Mouse (Mus musculus) MEL (cell line): ENCODE measurements at regions not wholly inside any gene's neighbourhood (a gene's known extent, or its start where the extent isn't known, plus 50 kb on each side); places are given as distances from the start of the nearest gene placed in this dataset.

Source experiments
- DNase-seq: peaks from one replicate; pipeline ENCODE4 v3.0.0; 2011; ENCODE audit warnings: low read depth, low spot score
- H3K27ac ChIP-seq: 2 replicates; pipeline ENCODE4 v1.5.1; 2012; ENCODE audit warnings: low read depth, mild to moderate bottlenecking, control low read depth, low read length, moderate library complexity; ENCODE audit not compliant: control insufficient read depth
- H3K27me3 ChIP-seq, 2 experiments: fragments of 150-350 bp in 1 of 2; sonication (generic) in 1 of 2; 2 replicates each; pipeline ENCODE4 v1.6.1; 2012; ENCODE audit warnings: low read length in 2 of 2, mild to moderate bottlenecking in 2 of 2, improper control_type of control experiment in 1 of 2, moderate library complexity in 1 of 2; ENCODE audit not compliant: insufficient read depth in 2 of 2, control insufficient read depth in 1 of 2
- H3K36me3 ChIP-seq, 2 experiments: 2 replicates each; pipeline ENCODE4 v1.6.1; 2012 to 2014; ENCODE audit warnings: low read length in 2 of 2, improper control_type of control experiment in 1 of 2, inconsistent platforms in 1 of 2, mild to moderate bottlenecking in 1 of 2; ENCODE audit not compliant: insufficient read depth in 2 of 2, control insufficient read depth in 1 of 2
- H3K4me1 ChIP-seq, 2 experiments: fragments of 150-350 bp in 1 of 2; sonication (generic) in 1 of 2; 2 replicates each; pipeline ENCODE4 v1.6.1; 2012; ENCODE audit warnings: low read length in 2 of 2, improper control_type of control experiment in 1 of 2, mild to moderate bottlenecking in 1 of 2; ENCODE audit not compliant: insufficient read depth in 2 of 2, control insufficient read depth in 1 of 2
- H3K4me3 ChIP-seq, 2 experiments: fragments of 150-350 bp in 1 of 2; sonication (generic) in 1 of 2; 2 replicates each; pipeline ENCODE4 v1.5.1; 2012; ENCODE audit warnings: low read depth in 2 of 2, low read length in 2 of 2, mild to moderate bottlenecking in 2 of 2, moderate library complexity in 2 of 2, control low read depth in 1 of 2, improper control_type of control experiment in 1 of 2; ENCODE audit not compliant: control insufficient read depth in 1 of 2, insufficient read depth in 1 of 2
- H3K79me2 ChIP-seq: 2 replicates; pipeline ENCODE4 v1.6.1; 2012; ENCODE audit warnings: mild to moderate bottlenecking, low read length, moderate library complexity; ENCODE audit not compliant: control insufficient read depth, poor library complexity, insufficient read depth
- H3K9ac ChIP-seq: 2 replicates; pipeline ENCODE4 v1.6.1; 2012; ENCODE audit warnings: low read depth, mild to moderate bottlenecking, control low read depth, low read length, moderate library complexity; ENCODE audit not compliant: control insufficient read depth, poor library complexity, severe bottlenecking
- H3K9me3 ChIP-seq: fragments of 150-350 bp; sonication (generic); replicated peaks from 2 replicates; pipeline ENCODE4 v1.6.1; 2012; ENCODE audit warnings: mild to moderate bottlenecking, low read length, improper control_type of control experiment, moderate library complexity; ENCODE audit not compliant: insufficient read depth
- CHD1 ChIP-seq: IDR thresholded peaks from 2 replicates; pipeline ENCODE4 v1.6.1; 2012; ENCODE audit warnings: low read depth, mild to moderate bottlenecking, inconsistent platforms, low read length, improper control_type of control experiment
- E2F4 ChIP-seq: IDR thresholded peaks from 2 replicates; pipeline ENCODE4 v1.6.1; 2011; ENCODE audit warnings: low read depth, low read length, improper control_type of control experiment, borderline replicate concordance
- EP300 ChIP-seq, 2 experiments: IDR thresholded peaks; 2 replicates each; pipeline ENCODE4 v1.6.1; 2011; ENCODE audit warnings: improper control_type of control experiment in 2 of 2, low read length in 2 of 2, low read depth in 1 of 2, mild to moderate bottlenecking in 1 of 2
- GATA1 ChIP-seq: IDR thresholded peaks from 2 replicates; pipeline ENCODE4 v1.6.1; 2011; ENCODE audit warnings: low read depth, low read length, improper control_type of control experiment
- MAX ChIP-seq: IDR thresholded peaks from 2 replicates; pipeline ENCODE4 v1.6.1; 2011; ENCODE audit warnings: low read length, improper control_type of control experiment
- MAZ ChIP-seq: IDR thresholded peaks from 2 replicates; pipeline ENCODE4 v1.6.1; 2012; ENCODE audit warnings: low read depth, mild to moderate bottlenecking, inconsistent platforms, low read length, improper control_type of control experiment
- MEF2A ChIP-seq: IDR thresholded peaks from 2 replicates; pipeline ENCODE4 v1.6.1; 2014; ENCODE audit warnings: low read depth, mild to moderate bottlenecking, inconsistent platforms, low read length, improper control_type of control experiment; ENCODE audit not compliant: poor library complexity, insufficient replicate concordance, severe bottlenecking; ENCODE audit errors: extremely low read depth
- MXI1 ChIP-seq: IDR thresholded peaks from 2 replicates; pipeline ENCODE4 v1.6.1; 2011; ENCODE audit warnings: mild to moderate bottlenecking, low read depth, low read length, improper control_type of control experiment
- MYB ChIP-seq: IDR thresholded peaks from 2 replicates; pipeline ENCODE4 v1.6.1; 2011; ENCODE audit warnings: mild to moderate bottlenecking, low read depth, low read length, improper control_type of control experiment
- NRF1 ChIP-seq: IDR thresholded peaks from 2 replicates; pipeline ENCODE4 v1.6.1; 2014; ENCODE audit warnings: low read depth, mild to moderate bottlenecking, inconsistent platforms, low read length, improper control_type of control experiment, moderate library complexity; ENCODE audit not compliant: poor library complexity, insufficient read depth, severe bottlenecking
- POLR2AphosphoS2 ChIP-seq: IDR thresholded peaks from 2 replicates; pipeline ENCODE4 v1.6.1; 2011; ENCODE audit warnings: low read length, improper control_type of control experiment
- POLR2AphosphoS5 ChIP-seq: IDR thresholded peaks from 2 replicates; pipeline ENCODE4 v1.6.1; 2012; ENCODE audit warnings: low read depth, borderline replicate concordance, mild to moderate bottlenecking, inconsistent platforms, low read length, moderate library complexity, mixed read lengths
- RAD21 ChIP-seq: IDR thresholded peaks from 2 replicates; pipeline ENCODE4 v1.6.1; 2011; ENCODE audit warnings: mild to moderate bottlenecking, low read depth, low read length, improper control_type of control experiment
- SIN3A ChIP-seq: IDR thresholded peaks from 2 replicates; pipeline ENCODE4 v1.6.1; 2012; ENCODE audit warnings: low read length, improper control_type of control experiment, inconsistent platforms
- SMC3 ChIP-seq: IDR thresholded peaks from 2 replicates; pipeline ENCODE4 v1.6.1; 2011; ENCODE audit warnings: low read depth, low read length, improper control_type of control experiment
- TAL1 ChIP-seq: IDR thresholded peaks from 2 replicates; pipeline ENCODE4 v1.6.1; 2012; ENCODE audit warnings: mild to moderate bottlenecking, inconsistent platforms, low read length, moderate library complexity, mixed read lengths
- TBP ChIP-seq: IDR thresholded peaks from 2 replicates; pipeline ENCODE4 v1.8.0; 2011; ENCODE audit warnings: low read depth, low read length, improper control_type of control experiment
- TCF12 ChIP-seq: IDR thresholded peaks from 2 replicates; pipeline ENCODE4 v1.6.1; 2014; ENCODE audit warnings: low read depth, mild to moderate bottlenecking, inconsistent platforms, low read length, improper control_type of control experiment, moderate library complexity
- UBTF ChIP-seq: IDR thresholded peaks from 2 replicates; pipeline ENCODE4 v1.6.1; 2012; ENCODE audit warnings: low read depth, mild to moderate bottlenecking, inconsistent platforms, low read length, improper control_type of control experiment, moderate library complexity, borderline replicate concordance; ENCODE audit not compliant: insufficient read depth

GRCm38 (mm10) chr8:8907478-8908165 lies 217.3 kb upstream of the Arglu1 start:
- TF ChIP-seq MXI1 (no peak), TBP (no peak), E2F4 (no peak), CHD1 (no peak), EP300 (IDR thresholded peaks at IDR 0.05; ENCODE audit: low read depth in 1 of 2, low read length in 2 of 2) (no peak), POLR2AphosphoS2 (no peak), MEF2A (no peak), TAL1 (no peak), RAD21 (no peak), GATA1 (no peak), MAX (no peak), NRF1 (no peak), SIN3A (no peak), MAZ (no peak)
- TF ChIP-seq, all 39 proteins: peak for 0
- no peaks in the 10 kb centered on the region for H3K4me1 ChIP-seq
- H3K79me2 ChIP-seq: no peaks in the 10 kb centered on the region
- H3K27me3 ChIP-seq: no peaks in the 10 kb centered on the region
- DNase-seq: no peak
- H3K27ac ChIP-seq: no peak overlapping the region
- H3K9me3 ChIP-seq: no peaks in the 10 kb centered on the region
- H3K4me3 ChIP-seq: no peak overlapping the region
- no peak overlapping the region for H3K9ac ChIP-seq
- no peaks in the 10 kb centered on the region for H3K36me3 ChIP-seq

- TF ChIP-seq UBTF (no peak), MAX (no peak), TCF12 (no peak), CHD1 (no peak), POLR2AphosphoS5 (no peak), POLR2AphosphoS2 (no peak), MYB (no peak), SIN3A (no peak), NRF1 (no peak), SMC3 (no peak)
- TF ChIP-seq, all 39 proteins: peak for 0
- no peak overlapping the region for H3K27ac ChIP-seq
- no peak overlapping the region for H3K9ac ChIP-seq
- no peaks in the 10 kb centered on the region for H3K79me2 ChIP-seq
- no peak overlapping the region for H3K4me3 ChIP-seq
- DNase-seq: no peak
- H3K9me3 ChIP-seq: no peaks in the 10 kb centered on the region
- H3K27me3 ChIP-seq: no peaks in the 10 kb centered on the region
- no peaks in the 10 kb centered on the region for H3K36me3 ChIP-seq
- no peaks in the 10 kb centered on the region for H3K4me1 ChIP-seq
Measured at GRCm38 (mm10) chr8:8892996-8893395, 202.7 kb upstream of the Arglu1 start.
